Mouse (Mus musculus): ENCODE measurements around the gene Speer4e. TPM values are rescaled to one million over a fixed set of nuclear protein-coding genes. Genes with fewer than 3 reads are reported as not detected.
"Not testable (repeated sequence)": the region's sequence is repeated elsewhere in the genome, so short reads cannot be mapped to it uniquely, and the experiment has no call there.

Gene Speer4e
- polyA plus RNA-seq (2012; ENCODE audit: insufficient read depth, low replicate concordance), result 0.20 TPM in 1 of 2 replicates, not detected in the other

DNA sequence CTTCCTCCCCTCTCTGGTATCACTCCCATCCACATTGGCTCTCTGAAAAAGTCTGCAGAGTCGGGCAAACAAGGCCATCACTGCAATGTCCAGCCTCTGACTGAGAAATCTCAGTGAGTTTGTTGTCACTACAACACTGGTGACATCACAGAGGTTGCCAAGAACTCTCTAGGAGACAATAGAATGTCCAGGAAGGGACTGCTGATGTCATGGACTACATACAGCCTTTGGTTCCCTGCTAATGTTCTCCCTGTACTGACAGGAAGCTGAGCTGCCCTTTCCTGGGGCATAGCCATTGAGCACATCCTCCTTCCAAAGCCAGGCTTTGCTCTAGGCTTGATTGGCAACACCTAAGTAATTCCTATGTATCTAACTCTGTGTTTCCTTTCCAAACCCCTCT, at the start of gene Speer4e:
Gene Speer4e, minus strand, starts transcription at position 101 of the 400 bp plus-strand sequence.
- H3K4me3 ChIP-seq (replicated peaks); H3K27me3 ChIP-seq (replicated peaks); H3K36me3 ChIP-seq (replicated peaks; ENCODE audit: low read length); H3K9me3 ChIP-seq; H3K4me1 ChIP-seq: not testable (repeated sequence)

GRCm38 (mm10) chr5:14986649-14987387, 48.6 kb upstream of the Speer4e start:
- not testable (repeated sequence) for H3K9me3 ChIP-seq; H3K27me3 ChIP-seq (replicated peaks); H3K36me3 ChIP-seq (replicated peaks; ENCODE audit: low read length); H3K4me1 ChIP-seq; H3K4me3 ChIP-seq (replicated peaks)

- H3K36me3 ChIP-seq (replicated peaks; ENCODE audit: low read length); H3K4me3 ChIP-seq (replicated peaks); H3K27me3 ChIP-seq (replicated peaks); H3K9me3 ChIP-seq; H3K4me1 ChIP-seq: not testable (repeated sequence)
Measured at GRCm38 (mm10) chr5:14978835-14979234, 40.6 kb upstream of the Speer4e start, which contains the start of gene Gm10354. Gene Gm10354, minus strand, starts transcription at chr5:14978935.

DNA sequence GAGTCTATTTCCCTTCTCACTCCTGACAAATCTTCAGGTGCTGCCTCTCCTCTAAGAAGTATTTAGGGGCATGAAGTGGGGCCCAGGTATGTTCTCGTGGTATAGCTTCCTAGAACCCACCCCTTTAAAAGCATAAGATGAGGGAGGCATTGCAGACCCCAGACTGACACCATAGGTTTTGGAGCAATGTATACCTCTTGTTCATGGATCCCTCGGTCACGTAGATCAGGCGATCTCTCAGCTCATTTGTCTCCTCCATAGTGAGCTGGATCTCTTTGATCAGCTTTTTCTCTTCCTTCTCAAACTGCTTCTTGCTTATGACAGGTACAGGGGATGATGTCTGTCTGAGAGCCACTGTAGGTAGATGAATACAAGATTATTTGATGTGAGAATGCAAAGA, 39.1 kb upstream of the Speer4e start:
- H3K9me3 ChIP-seq; H3K36me3 ChIP-seq (replicated peaks; ENCODE audit: low read length); H3K4me1 ChIP-seq; H3K27me3 ChIP-seq (replicated peaks); H3K4me3 ChIP-seq (replicated peaks): not testable (repeated sequence)

DNA sequence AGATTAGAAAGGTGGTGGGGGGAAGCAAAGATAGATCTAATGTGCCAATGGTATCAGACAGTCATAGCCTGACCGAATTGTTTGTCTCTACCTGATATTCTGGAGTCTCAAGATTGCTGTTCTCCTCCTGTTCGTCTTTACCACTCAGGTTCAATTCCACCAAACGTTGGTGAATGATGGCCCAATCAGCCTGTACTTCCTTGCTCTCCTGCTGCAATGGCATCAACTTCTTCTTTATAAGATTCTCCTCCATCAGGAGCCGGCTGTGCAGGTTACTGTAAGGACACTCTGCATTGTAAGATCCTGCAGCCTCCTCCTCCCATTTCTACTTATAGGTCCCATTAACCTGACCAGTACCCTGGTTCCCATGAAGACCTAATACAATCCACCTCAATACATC, 37.1 kb upstream of the Speer4e start:
- H3K4me1 ChIP-seq; H3K36me3 ChIP-seq (replicated peaks; ENCODE audit: low read length); H3K4me3 ChIP-seq (replicated peaks); H3K27me3 ChIP-seq (replicated peaks); H3K9me3 ChIP-seq: not testable (repeated sequence)

GRCm38 (mm10) chr5:14972841-14973240, 34.6 kb upstream of the Speer4e start:
- not testable (repeated sequence) for H3K36me3 ChIP-seq (replicated peaks; ENCODE audit: low read length); H3K27me3 ChIP-seq (replicated peaks); H3K9me3 ChIP-seq; H3K4me3 ChIP-seq (replicated peaks); H3K4me1 ChIP-seq

- not testable (repeated sequence) for H3K36me3 ChIP-seq (replicated peaks; ENCODE audit: low read length); H3K4me3 ChIP-seq (replicated peaks); H3K9me3 ChIP-seq; H3K27me3 ChIP-seq (replicated peaks); H3K4me1 ChIP-seq
Measured at GRCm38 (mm10) chr5:14963821-14964220, 25.6 kb upstream of the Speer4e start.

DNA sequence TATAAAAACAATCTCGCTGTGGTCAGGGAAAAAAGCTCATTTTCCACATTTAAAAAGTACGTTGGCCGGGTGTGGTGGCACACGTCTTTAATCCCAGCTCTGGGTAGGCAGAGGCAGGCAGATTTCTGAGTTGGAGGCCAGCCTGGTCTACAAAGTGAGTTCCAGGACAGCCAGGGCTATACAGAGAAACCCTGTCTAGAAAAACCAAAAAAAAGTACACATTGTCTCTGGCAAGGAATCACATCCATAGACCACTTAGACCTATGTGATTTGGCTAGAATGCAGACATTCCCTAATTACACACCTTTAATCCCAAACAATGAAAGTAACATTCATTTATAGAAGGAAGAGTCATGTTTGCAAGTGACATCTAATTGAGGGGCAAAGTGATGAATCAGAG, 23.3 kb upstream of the Speer4e start:
- not testable (repeated sequence) for H3K4me3 ChIP-seq (replicated peaks); H3K36me3 ChIP-seq (replicated peaks; ENCODE audit: low read length); H3K27me3 ChIP-seq (replicated peaks); H3K4me1 ChIP-seq; H3K9me3 ChIP-seq

GRCm38 (mm10) chr5:14955928-14956706, 17.9 kb upstream of the Speer4e start:
- H3K9me3 ChIP-seq; H3K4me3 ChIP-seq (replicated peaks); H3K4me1 ChIP-seq; H3K36me3 ChIP-seq (replicated peaks; ENCODE audit: low read length); H3K27me3 ChIP-seq (replicated peaks): not testable (repeated sequence)

DNA sequence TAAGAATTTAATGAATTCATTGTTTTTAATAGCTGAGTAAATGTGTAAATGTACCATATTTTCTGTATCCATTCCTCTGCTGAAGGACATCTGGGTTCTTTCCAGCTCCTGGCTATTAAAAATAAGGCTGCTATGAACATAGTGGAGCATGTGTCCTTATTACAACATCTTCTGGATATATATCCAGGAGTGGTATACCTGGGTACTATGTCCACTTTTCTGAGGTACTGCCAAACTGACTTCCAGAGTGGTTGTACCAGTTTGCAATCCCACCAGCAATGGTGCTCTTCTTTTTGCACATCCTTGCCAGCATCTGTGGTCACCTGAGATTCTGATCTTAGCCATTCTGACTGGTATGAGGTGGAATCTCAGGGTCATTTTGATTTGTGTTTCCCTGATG, 15.4 kb upstream of the Speer4e start:
- not testable (repeated sequence) for H3K4me1 ChIP-seq; H3K36me3 ChIP-seq (replicated peaks; ENCODE audit: low read length); H3K27me3 ChIP-seq (replicated peaks); H3K4me3 ChIP-seq (replicated peaks); H3K9me3 ChIP-seq

GRCm38 (mm10) chr5:14952749-14953148, 14.5 kb upstream of the Speer4e start:
- H3K27me3 ChIP-seq (replicated peaks); H3K9me3 ChIP-seq; H3K4me1 ChIP-seq: not testable (repeated sequence)

DNA sequence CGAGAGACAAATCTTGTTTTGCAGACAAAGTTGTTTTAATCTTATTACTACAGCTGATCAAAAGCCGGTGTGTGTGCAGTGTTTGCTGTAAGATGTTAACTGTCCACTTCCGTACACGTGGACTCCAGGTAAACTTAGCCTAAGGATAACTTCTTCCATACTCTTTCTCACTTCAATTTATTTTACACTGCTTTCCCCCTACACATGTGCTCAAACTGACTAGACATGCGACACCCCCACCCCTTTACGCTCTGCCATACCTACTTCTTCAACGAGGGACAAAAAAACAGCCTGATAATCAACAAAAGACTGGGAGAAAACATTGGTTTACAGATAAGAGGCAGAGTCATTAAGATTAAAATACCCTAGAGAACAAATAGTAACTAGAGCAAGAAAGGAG, 13.6 kb upstream of the Speer4e start:
- not testable (repeated sequence) for H3K36me3 ChIP-seq (replicated peaks; ENCODE audit: low read length); H3K9me3 ChIP-seq; H3K4me3 ChIP-seq (replicated peaks); H3K4me1 ChIP-seq; H3K27me3 ChIP-seq (replicated peaks)

More at GRCm38 (mm10) chr5:14952749-14953148, 14.5 kb upstream of the Speer4e start:
- H3K4me3 ChIP-seq (replicated peaks); H3K36me3 ChIP-seq (replicated peaks; ENCODE audit: low read length): not testable (repeated sequence)

GRCm38 (mm10) chr5:14947482-14948198, 9.4 kb upstream of the Speer4e start:
- not testable (repeated sequence) for H3K36me3 ChIP-seq (replicated peaks; ENCODE audit: low read length); H3K27me3 ChIP-seq (replicated peaks); H3K9me3 ChIP-seq; H3K4me1 ChIP-seq; H3K4me3 ChIP-seq (replicated peaks)

GRCm38 (mm10) chr5:14945524-14945923, 7.3 kb upstream of the Speer4e start:
- not testable (repeated sequence) for H3K36me3 ChIP-seq (replicated peaks; ENCODE audit: low read length); H3K4me3 ChIP-seq (replicated peaks); H3K4me1 ChIP-seq; H3K9me3 ChIP-seq; H3K27me3 ChIP-seq (replicated peaks)

GRCm38 (mm10) chr5:14941043-14941442, 2.8 kb upstream of the Speer4e start:
- H3K9me3 ChIP-seq; H3K36me3 ChIP-seq (replicated peaks; ENCODE audit: low read length); H3K4me1 ChIP-seq; H3K27me3 ChIP-seq (replicated peaks); H3K4me3 ChIP-seq (replicated peaks): not testable (repeated sequence)

- H3K27me3 ChIP-seq (replicated peaks); H3K9me3 ChIP-seq; H3K4me3 ChIP-seq (replicated peaks); H3K4me1 ChIP-seq; H3K36me3 ChIP-seq (replicated peaks; ENCODE audit: low read length): not testable (repeated sequence)
Measured at GRCm38 (mm10) chr5:14933721-14934120, 4.5 kb downstream of the Speer4e start.

All from megakaryocyte, embryonic 14.5 days (primary cell).